Mouse (Mus musculus): ENCODE results near the gene Teddm1b.
"Not testable (repeated sequence)": the region's sequence is repeated elsewhere in the genome, so short reads cannot be mapped to it uniquely, and the experiment has no call there.

Teddm1b gene

GRCm38 (mm10) chr1:153874045-153874444, at the start of gene Teddm1b:
Teddm1b (plus strand) TSS chr1:153874345.
- no peak for DNase-seq (ENCODE audit: low spot score in 2 of 2)

- DNase-seq (ENCODE audit: low spot score in 2 of 2), result no peak
Measured at GRCm38 (mm10) chr1:153830746-153831145, 43.4 kb upstream of the Teddm1b start.

GRCm38 (mm10) chr1:153836036-153836435, 38.1 kb upstream of the Teddm1b start:
- no peak for DNase-seq (ENCODE audit: low spot score in 2 of 2)

GRCm38 (mm10) chr1:153842121-153842740, 31.9 kb upstream of the Teddm1b start:
- no peak for DNase-seq (ENCODE audit: low spot score in 2 of 2)

GRCm38 (mm10) chr1:153844042-153844441, 30.1 kb upstream of the Teddm1b start, which contains the start of gene Rgsl1:
Rgsl1 (minus strand) TSS chr1:153844142.
- no peak for DNase-seq (ENCODE audit: low spot score in 2 of 2)

- no peak for DNase-seq (ENCODE audit: low spot score in 2 of 2)
Measured at GRCm38 (mm10) chr1:153846420-153846819, 27.7 kb upstream of the Teddm1b start.

- DNase-seq (ENCODE audit: low spot score in 2 of 2), result no peak
Measured at GRCm38 (mm10) chr1:153846867-153847266, 27.3 kb upstream of the Teddm1b start.

GRCm38 (mm10) chr1:153852696-153853095, 21.4 kb upstream of the Teddm1b start:
- not testable (repeated sequence) for DNase-seq (ENCODE audit: low spot score in 2 of 2)

GRCm38 (mm10) chr1:153855946-153856345, 18.2 kb upstream of the Teddm1b start:
- DNase-seq (ENCODE audit: low spot score in 2 of 2), result no peak

GRCm38 (mm10) chr1:153880391-153880790, 6.2 kb downstream of the Teddm1b start:
- DNase-seq (ENCODE audit: low spot score in 2 of 2), result not testable (repeated sequence)

GRCm38 (mm10) chr1:153886024-153886633, 12.0 kb downstream of the Teddm1b start:
- no peak for DNase-seq (ENCODE audit: low spot score in 2 of 2)

GRCm38 (mm10) chr1:153890121-153890520, 16.0 kb downstream of the Teddm1b start:
- DNase-seq (ENCODE audit: low spot score in 2 of 2), result no peak

GRCm38 (mm10) chr1:153891442-153891841, 17.3 kb downstream of the Teddm1b start, which contains the start of gene Teddm1a:
Teddm1a (plus strand) TSS chr1:153891742.
- DNase-seq (ENCODE audit: low spot score in 2 of 2), result no peak

GRCm38 (mm10) chr1:153893746-153894145, 19.6 kb downstream of the Teddm1b start:
- DNase-seq (ENCODE audit: low spot score in 2 of 2), result no peak

- no peak for DNase-seq (ENCODE audit: low spot score in 2 of 2)
Measured at GRCm38 (mm10) chr1:153894201-153894893, 20.2 kb downstream of the Teddm1b start.

- DNase-seq (ENCODE audit: low spot score in 2 of 2), result peak in 1 of 2 experiments; percentile 60
Measured at GRCm38 (mm10) chr1:153894979-153895378, 20.8 kb downstream of the Teddm1b start.

- DNase-seq (ENCODE audit: low spot score in 2 of 2), result no peak
Measured at GRCm38 (mm10) chr1:153897196-153897595, 23.1 kb downstream of the Teddm1b start.

GRCm38 (mm10) chr1:153898989-153899730, 25.0 kb downstream of the Teddm1b start:
- DNase-seq (ENCODE audit: low spot score in 2 of 2), result no peak

GRCm38 (mm10) chr1:153899731-153900380, 25.7 kb downstream of the Teddm1b start, which contains the start of the genes Glul and Teddm2:
Glul (plus strand) TSS chr1:153899944.
Teddm2 (minus strand) TSS chr1:153900228.
- peak; percentile 92 to 97 for DNase-seq (ENCODE audit: low spot score in 2 of 2)

- DNase-seq (ENCODE audit: low spot score in 2 of 2), result no peak
Measured at GRCm38 (mm10) chr1:153900381-153900780, 26.2 kb downstream of the Teddm1b start.

Data from urinary bladder, adult 18-20 months (tissue).